Mouse (Mus musculus): ENCODE measurements around the gene Pacsin1.

DNA sequence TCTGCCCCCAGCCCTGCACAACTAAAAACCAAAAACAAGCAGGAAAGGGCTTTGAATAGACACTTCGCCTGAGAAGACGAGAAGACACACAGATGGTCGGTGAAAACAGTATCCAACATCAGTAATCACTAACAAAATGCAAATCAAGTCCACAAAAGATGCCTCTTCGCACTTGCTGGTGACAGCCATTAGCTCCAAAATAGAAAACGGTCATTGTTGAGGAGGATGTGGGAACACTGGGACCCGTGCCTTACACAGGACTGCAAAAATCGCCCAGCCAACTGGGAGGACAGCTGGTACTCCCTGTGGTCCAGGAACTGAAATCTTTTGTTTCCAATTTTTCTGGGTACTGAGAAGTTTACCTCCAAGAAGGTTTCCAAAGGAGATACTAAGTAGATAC, 18.6 kb downstream of the Pacsin1 start:
- no peak for TF ChIP-seq CTCF (IDR thresholded peaks at IDR 0.05; ENCODE audit: borderline replicate concordance, control insufficient read depth, extremely low read depth, insufficient read depth, low read length, poor library complexity)
- no peak for TF ChIP-seq POLR2A (IDR thresholded peaks at IDR 0.05; ENCODE audit: control insufficient read depth, extremely low read depth, insufficient read depth, low read length, poor library complexity)

Data from thymus, adult 2 months (tissue).